Mouse (Mus musculus) forebrain, embryonic 10.5 days (tissue): ENCODE measurements at regions not wholly inside any gene's neighbourhood (a gene's known extent, or its start where the extent isn't known, plus 50 kb on each side); places are given as distances from the start of the nearest gene placed in this dataset.
A peak's percentile ranks its signal among the peaks of the same experiment; 100 is the strongest.

Experiments
- DNase-seq: peaks from one replicate; pipeline ENCODE4 v3.0.0-alpha.2; 2017; ENCODE audit warnings: low spot score; ENCODE audit errors: extremely low spot score
- H3K27ac ChIP-seq: fragments of 300-500 bp; sonication (generic); 2 replicates; pipeline ENCODE4 v1.5.1; 2016; ENCODE audit warnings: mild to moderate bottlenecking
- H3K27me3 ChIP-seq: fragments of 300-500 bp; sonication (generic); 2 replicates; pipeline ENCODE4 v1.6.1; 2016; ENCODE audit warnings: mild to moderate bottlenecking; ENCODE audit not compliant: poor library complexity, severe bottlenecking
- H3K36me3 ChIP-seq: fragments of 300-500 bp; sonication (generic); replicated peaks from 2 replicates; pipeline ENCODE4 v1.6.1; 2016; ENCODE audit warnings: mild to moderate bottlenecking, moderate library complexity
- H3K4me1 ChIP-seq: fragments of 300-500 bp; sonication (generic); 2 replicates; pipeline ENCODE4 v1.6.1; 2016
- H3K4me3 ChIP-seq: fragments of 300-500 bp; sonication (generic); 2 replicates; pipeline ENCODE4 v1.5.1; 2016; ENCODE audit warnings: mild to moderate bottlenecking, moderate library complexity
- H3K9me3 ChIP-seq: fragments of 300-500 bp; sonication (generic); 2 replicates; pipeline ENCODE4 v1.6.1; 2016; ENCODE audit warnings: mild to moderate bottlenecking, moderate library complexity
- WGBS: fragments of 180-500 bp; shearing (Covaris S2); methylation state at CpG from one replicate; pipeline ENCODE4 v1.1.7; 2016; 5-methylcytosine and 5-hydroxymethylcytosine counted together

DNA sequence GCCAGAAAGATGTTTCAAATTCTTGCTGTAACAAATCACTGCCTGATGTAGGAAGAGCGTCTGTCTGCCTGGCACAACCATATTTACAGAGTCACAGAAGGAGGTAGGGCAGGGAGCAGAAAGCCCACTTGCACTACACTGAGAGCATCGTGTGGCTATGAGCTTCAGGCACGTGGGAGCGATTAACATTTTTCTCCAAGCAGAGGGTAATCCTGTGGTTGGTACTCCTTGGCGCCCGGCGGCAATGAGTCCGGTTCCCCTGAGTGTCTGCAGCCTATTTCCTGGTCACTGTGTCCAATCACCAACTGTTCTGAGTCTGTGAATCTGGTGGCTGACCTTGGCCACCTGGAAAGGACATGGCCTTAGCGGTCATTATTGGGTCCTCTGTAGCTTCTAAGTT is 172.3 kb upstream of the Cops8 start:
- DNase-seq, result no peak
- peaks cover 41% of the 10 kb centered on the region for H3K4me1 ChIP-seq
- peaks cover 3% of the 10 kb centered on the region; the same call in 1 of the 2 replicates for H3K9me3 ChIP-seq
- no peak overlapping the region for H3K4me3 ChIP-seq
- 0 out of 2 replicates have a peak overlapping the region, but pooled peaks have one; percentile 33 for H3K27ac ChIP-seq
- no peaks in the 10 kb centered on the region for H3K36me3 ChIP-seq
- H3K27me3 ChIP-seq, result peaks cover 11% of the 10 kb centered on the region
- WGBS, result 77% methylated on average over 9 of the region's 9 CpGs

- Histone ChIP-seq H3K4me3 (no peak overlapping the region), H3K27ac (no peak overlapping the region), H3K27me3 (0 out of 2 replicates have a peak, but pooled peaks cover 5% of the 10 kb centered on the region), H3K4me1 (peaks cover 33% of the 10 kb centered on the region), H3K9me3 (peaks cover 3% of the 10 kb centered on the region; the same call in 1 of the 2 replicates), H3K36me3 (no peaks in the 10 kb centered on the region)
- 68% methylated on average over 6 of the region's 6 CpGs for WGBS
- DNase-seq, result no peak
Measured at GRCm38 (mm10) chr1:90431783-90432182, 171.0 kb upstream of the Cops8 start.

- Histone ChIP-seq H3K4me3 (no peak overlapping the region), H3K4me1 (peaks cover 33% of the 10 kb centered on the region), H3K27me3 (0 out of 2 replicates have a peak, but pooled peaks cover under 1% of the 10 kb centered on the region), H3K36me3 (no peaks in the 10 kb centered on the region), H3K9me3 (no peaks in the 10 kb centered on the region; the same call in 1 of the 2 replicates), H3K27ac (peak overlapping the region; percentile 72)
- DNase-seq, result no peak
- WGBS, result 70% methylated on average over 5 of the region's 5 CpGs
Measured at GRCm38 (mm10) chr1:90433911-90434310, 168.9 kb upstream of the Cops8 start.

- Histone ChIP-seq H3K27me3 (peaks cover 9% of the 10 kb centered on the region; the same call in 1 of the 2 replicates), H3K9me3 (no peaks in the 10 kb centered on the region; the same call in 1 of the 2 replicates), H3K36me3 (no peaks in the 10 kb centered on the region), H3K27ac (peak overlapping the region; percentile 66), H3K4me3 (no peak overlapping the region), H3K4me1 (peaks cover 59% of the 10 kb centered on the region)
- 18% methylated on average over 1 of the region's 1 CpGs for WGBS
- DNase-seq, result no peak
Measured at GRCm38 (mm10) chr1:90440638-90441037, 162.1 kb upstream of the Cops8 start.

GRCm38 (mm10) chr1:90441134-90441868 is 161.5 kb upstream of the Cops8 start:
- Histone ChIP-seq H3K36me3 (no peaks in the 10 kb centered on the region), H3K27me3 (peaks cover 9% of the 10 kb centered on the region; the same call in 1 of the 2 replicates), H3K4me1 (peaks cover 59% of the 10 kb centered on the region), H3K27ac (peak overlapping the region; percentile 66), H3K9me3 (no peaks in the 10 kb centered on the region; the same call in 1 of the 2 replicates), H3K4me3 (no peak overlapping the region)
- WGBS, result 34% methylated on average over 10 of the region's 10 CpGs
- peak; percentile 64 for DNase-seq

DNA sequence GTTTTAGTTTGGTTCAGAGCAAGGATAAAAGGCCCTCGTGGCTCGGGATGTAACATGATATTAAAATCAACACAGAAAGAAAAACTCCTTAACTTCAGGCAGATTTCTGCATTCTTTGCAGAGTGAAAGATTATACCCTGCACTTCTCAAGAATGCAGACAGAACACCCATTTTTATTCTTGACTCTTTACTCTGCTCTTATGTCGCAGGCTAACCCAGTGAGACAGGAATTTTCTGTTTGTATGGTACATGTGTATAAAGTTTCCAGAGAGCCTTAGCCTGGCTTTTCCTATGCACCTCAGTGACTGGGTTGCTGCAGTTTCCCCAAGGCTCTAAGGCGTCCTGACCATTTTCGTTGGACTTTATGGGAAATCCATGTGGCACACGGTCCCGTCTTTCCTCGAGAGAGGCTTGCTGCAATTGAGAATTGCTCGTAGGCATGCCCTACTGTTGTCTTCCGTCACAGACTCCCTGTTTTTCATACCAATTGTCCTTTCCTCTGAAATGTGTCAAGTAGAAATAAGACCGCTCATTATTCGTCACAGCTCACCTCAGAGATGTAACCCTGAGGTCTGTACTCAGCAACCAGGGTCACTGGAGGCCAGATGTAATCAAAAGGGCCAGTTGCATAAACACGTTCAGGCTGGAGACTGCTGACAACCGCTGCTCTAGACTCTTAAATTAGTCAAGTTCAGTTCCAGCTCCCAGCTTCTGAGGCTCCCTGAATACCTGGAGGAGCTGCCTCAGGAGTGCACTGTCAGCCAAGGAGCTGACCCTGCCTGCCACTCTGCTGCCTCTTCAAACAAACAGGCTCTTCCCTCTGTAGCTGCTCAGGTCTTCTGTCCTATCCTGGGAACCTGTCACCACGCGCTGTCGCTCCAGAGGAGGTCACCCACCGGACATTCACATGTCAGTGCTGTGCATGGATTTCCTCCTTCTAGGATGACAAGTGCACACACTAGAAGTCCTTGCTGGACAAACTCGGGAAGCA is 160.2 kb upstream of the Cops8 start:
- Histone ChIP-seq H3K9me3 (no peaks in the 10 kb centered on the region), H3K4me3 (no peak overlapping the region), H3K27me3 (peaks cover 9% of the 10 kb centered on the region; the same call in 1 of the 2 replicates), H3K4me1 (peaks cover 59% of the 10 kb centered on the region), H3K36me3 (no peaks in the 10 kb centered on the region), H3K27ac (peak overlapping the region; percentile 66)
- DNase-seq, result no peak
- 65% methylated on average over 19 of the region's 19 CpGs for WGBS

DNA sequence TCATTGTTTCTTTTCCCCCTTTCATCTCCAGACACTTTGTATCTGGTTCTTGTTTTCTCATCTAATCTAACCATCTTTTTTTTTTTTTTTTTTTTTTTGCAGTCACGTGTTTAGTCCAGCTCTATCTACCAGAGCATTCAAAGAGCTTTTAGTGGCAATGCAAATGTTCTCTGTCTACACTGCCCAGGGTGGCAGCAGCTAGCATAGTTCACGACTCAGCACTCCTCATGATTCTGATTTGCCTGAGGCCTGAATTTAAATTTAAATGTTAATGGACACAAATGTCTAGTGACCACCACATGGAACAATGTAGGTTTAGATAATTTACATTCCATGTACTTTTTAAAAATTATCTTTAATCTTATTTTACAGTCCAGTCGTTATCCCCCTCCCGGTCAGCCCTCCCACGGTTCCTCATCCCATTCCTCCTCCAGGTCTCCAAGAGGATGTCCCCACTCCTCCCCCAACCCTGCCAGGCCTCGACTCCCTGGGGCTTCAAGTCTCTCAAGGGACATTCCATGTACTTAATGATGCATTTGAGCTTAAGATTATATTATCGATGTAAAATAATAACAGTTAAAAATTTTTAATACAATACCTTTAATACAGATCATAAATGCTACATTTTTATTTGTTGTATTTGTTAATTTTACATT is 153.1 kb upstream of the Cops8 start:
- H3K27ac ChIP-seq, result no peak overlapping the region
- peaks cover 6% of the 10 kb centered on the region; the same call in 1 of the 2 replicates for H3K27me3 ChIP-seq
- H3K9me3 ChIP-seq, result no peaks in the 10 kb centered on the region
- no peak overlapping the region for H3K4me3 ChIP-seq
- WGBS, result 36% methylated on average over 7 of the region's 7 CpGs
- peaks cover 24% of the 10 kb centered on the region for H3K4me1 ChIP-seq
- DNase-seq, result no peak
- H3K36me3 ChIP-seq, result no peaks in the 10 kb centered on the region

DNA sequence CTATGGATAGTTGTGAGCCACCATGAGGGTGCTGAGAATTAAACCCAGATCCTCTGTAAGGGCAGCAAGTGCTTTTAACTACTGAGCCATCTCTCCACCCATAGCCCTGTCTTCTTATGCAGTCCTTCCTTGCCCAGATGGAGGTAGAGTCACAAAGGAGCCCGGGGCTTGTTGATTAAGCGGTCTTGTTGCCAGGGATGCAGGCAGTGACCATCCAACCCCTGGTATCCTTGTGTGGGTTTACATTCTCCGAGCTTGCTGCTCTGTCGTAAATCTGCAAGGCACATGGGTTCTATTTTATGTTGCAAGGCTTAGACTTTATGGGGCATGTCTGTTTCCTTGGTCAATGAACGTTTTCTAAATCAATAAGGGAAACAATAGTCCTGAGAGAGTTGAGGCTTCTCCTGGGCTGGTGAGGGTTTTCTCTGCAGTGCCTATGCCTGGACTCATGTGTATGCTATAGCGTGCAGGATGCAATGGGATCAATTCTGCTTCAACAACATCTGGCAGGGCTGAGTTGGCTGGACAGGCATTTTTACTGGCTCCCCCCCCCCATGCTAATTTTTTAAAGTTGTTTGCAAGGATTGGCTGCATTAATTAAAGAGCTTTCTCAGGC is 150.7 kb upstream of the Cops8 start:
- no peak overlapping the region for H3K27ac ChIP-seq
- H3K4me1 ChIP-seq, result peaks cover 30% of the 10 kb centered on the region
- WGBS, result 82% methylated on average over 6 of the region's 6 CpGs
- DNase-seq, result no peak
- H3K9me3 ChIP-seq, result no peaks in the 10 kb centered on the region
- peaks cover 13% of the 10 kb centered on the region for H3K27me3 ChIP-seq
- no peaks in the 10 kb centered on the region for H3K36me3 ChIP-seq
- no peak overlapping the region for H3K4me3 ChIP-seq

- H3K27me3 ChIP-seq, result peaks cover 29% of the 10 kb centered on the region
- H3K27ac ChIP-seq, result 0 out of 2 replicates have a peak overlapping the region, but pooled peaks have one; percentile 53
- peaks cover 51% of the 10 kb centered on the region for H3K4me1 ChIP-seq
- 79% methylated on average over 7 of the region's 7 CpGs for WGBS
- no peak overlapping the region for H3K4me3 ChIP-seq
- DNase-seq, result no peak
- H3K9me3 ChIP-seq, result no peaks in the 10 kb centered on the region
- H3K36me3 ChIP-seq, result no peaks in the 10 kb centered on the region
Measured at GRCm38 (mm10) chr1:90454263-90454662, 148.5 kb upstream of the Cops8 start.

DNA sequence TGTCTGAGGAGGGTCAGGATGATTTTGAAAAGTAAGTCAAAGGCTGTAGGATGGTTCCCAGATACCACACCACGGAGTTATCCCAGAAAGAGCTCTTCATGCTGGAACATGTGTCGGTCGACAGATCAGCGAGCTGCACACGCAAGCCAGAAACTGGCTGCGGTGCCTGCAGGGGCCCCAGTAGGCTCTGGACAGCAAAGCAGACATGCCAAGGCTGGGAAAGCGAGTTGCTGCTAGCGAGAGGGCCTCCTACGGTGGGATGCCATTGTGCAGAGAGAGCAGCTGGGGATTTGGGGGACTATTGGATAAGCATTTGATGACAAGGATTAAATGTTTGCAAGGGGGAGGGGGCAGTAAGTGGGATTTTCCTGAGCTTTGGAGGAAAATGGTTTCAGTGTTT is 145.4 kb upstream of the Cops8 start:
- peak; percentile 64 for DNase-seq
- 6% methylated on average over 9 of the region's 9 CpGs for WGBS
- Histone ChIP-seq H3K4me1 (peaks cover 46% of the 10 kb centered on the region), H3K27ac (peak overlapping the region; percentile 76), H3K9me3 (no peaks in the 10 kb centered on the region), H3K36me3 (no peaks in the 10 kb centered on the region), H3K27me3 (peaks cover 36% of the 10 kb centered on the region), H3K4me3 (peak overlapping the region; percentile 13)

DNA sequence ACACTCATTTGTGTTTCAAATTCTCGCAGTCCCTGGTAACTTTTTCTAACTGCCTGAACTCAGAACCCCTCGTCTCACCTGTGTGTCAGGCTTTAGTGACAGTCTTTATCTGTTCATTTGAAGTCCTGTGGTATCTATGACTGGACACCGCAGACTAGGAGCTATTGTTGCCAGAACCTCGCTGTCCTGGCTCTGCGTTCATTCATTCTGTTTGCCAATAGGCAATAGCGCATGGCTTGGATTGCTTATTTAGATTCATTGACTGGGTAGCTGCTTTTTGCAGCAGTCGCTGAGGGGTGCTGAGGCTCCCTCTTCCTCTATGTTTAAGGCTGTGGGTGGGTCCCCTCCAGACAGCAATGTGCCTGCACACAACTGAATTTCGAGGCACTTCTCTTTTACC is 144.6 kb upstream of the Cops8 start:
- Histone ChIP-seq H3K9me3 (no peaks in the 10 kb centered on the region), H3K36me3 (no peaks in the 10 kb centered on the region), H3K27me3 (peaks cover 36% of the 10 kb centered on the region), H3K4me3 (no peak overlapping the region), H3K27ac (peak overlapping the region; percentile 69), H3K4me1 (peaks cover 46% of the 10 kb centered on the region)
- 46% methylated on average over 8 of the region's 8 CpGs for WGBS
- DNase-seq, result no peak

DNA sequence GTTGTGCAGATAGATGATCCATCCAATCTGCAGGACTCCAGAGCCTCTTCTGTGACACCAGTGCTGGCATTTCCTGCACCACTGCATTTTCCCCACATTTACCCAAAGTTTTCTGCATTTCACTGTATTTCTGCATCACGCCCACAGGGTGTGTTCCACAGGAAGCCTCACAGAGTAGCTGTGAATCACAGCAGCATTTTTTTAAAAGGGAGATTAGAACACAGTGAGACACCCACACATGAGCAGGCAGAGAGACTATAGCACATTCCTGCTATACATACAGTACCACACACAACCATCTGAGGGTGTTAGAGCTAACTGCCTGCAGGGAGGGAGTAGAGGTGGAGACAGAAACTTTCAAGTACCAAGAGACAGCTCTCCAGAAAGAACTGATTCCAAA is 141.1 kb upstream of the Cops8 start:
- DNase-seq, result no peak
- Histone ChIP-seq H3K4me1 (peaks cover 30% of the 10 kb centered on the region), H3K27me3 (peaks cover 22% of the 10 kb centered on the region), H3K36me3 (no peaks in the 10 kb centered on the region), H3K4me3 (no peak overlapping the region), H3K27ac (no peak overlapping the region), H3K9me3 (no peaks in the 10 kb centered on the region)
- 89% methylated on average over 1 of the region's 1 CpGs for WGBS
